Mouse (Mus musculus) embryonic facial prominence, embryonic 11.5 days (tissue): ENCODE results near the gene Msi2. TPM values are rescaled to one million over a fixed set of nuclear protein-coding genes. Genes with fewer than 3 reads are reported as not detected.

Source experiments
- ATAC-seq: fragments of 200-750 bp; cut with Nextera tagmentation; replicated peaks from 2 replicates; pipeline ENCODE4 v1.8.0; 2017; ENCODE audit warnings: low read depth; ENCODE audit not compliant: insufficient number of reproducible peaks, low FRiP score, low TSS enrichment
- DNase-seq: peaks from one replicate; pipeline ENCODE4 v3.0.0-alpha.2; 2015; ENCODE audit warnings: low spot score
- H3K27ac ChIP-seq: fragments of 300-500 bp; sonication (generic); replicated peaks from 2 replicates; pipeline ENCODE4 v1.5.1; 2014; ENCODE audit warnings: mild to moderate bottlenecking, low read depth, low read length, control low read depth
- H3K27me3 ChIP-seq: fragments of 300-500 bp; sonication (generic); 2 replicates; pipeline ENCODE4 v1.6.1; 2014; ENCODE audit warnings: mild to moderate bottlenecking, low read length, moderate library complexity, mixed read lengths; ENCODE audit not compliant: control insufficient read depth, insufficient read depth
- H3K36me3 ChIP-seq: fragments of 300-500 bp; sonication (generic); replicated peaks from 2 replicates; pipeline ENCODE4 v1.6.1; 2014; ENCODE audit warnings: low read depth, mild to moderate bottlenecking, low read length, moderate library complexity, mixed read lengths; ENCODE audit not compliant: control insufficient read depth, insufficient read depth
- H3K4me1 ChIP-seq: fragments of 300-500 bp; sonication (generic); 2 replicates; pipeline ENCODE4 v1.6.1; 2014; ENCODE audit warnings: low read length, mixed read lengths; ENCODE audit not compliant: control insufficient read depth, insufficient read depth
- H3K4me2 ChIP-seq: fragments of 300-500 bp; sonication (generic); 2 replicates; pipeline ENCODE4 v1.6.1; 2014; ENCODE audit warnings: low read depth, mild to moderate bottlenecking, control low read depth, low read length, moderate library complexity
- H3K4me3 ChIP-seq: fragments of 300-500 bp; sonication (generic); 2 replicates; pipeline ENCODE4 v1.5.1; 2014; ENCODE audit warnings: low read depth, low read length, control low read depth
- H3K9ac ChIP-seq: fragments of 300-500 bp; sonication (generic); replicated peaks from 2 replicates; pipeline ENCODE4 v1.6.1; 2014; ENCODE audit warnings: mild to moderate bottlenecking, control low read depth, low read length
- H3K9me3 ChIP-seq: fragments of 300-500 bp; sonication (generic); replicated peaks from 2 replicates; pipeline ENCODE4 v1.6.1; 2016; ENCODE audit warnings: mild to moderate bottlenecking, low read length, inconsistent platforms, mixed read lengths; ENCODE audit not compliant: control insufficient read depth
- WGBS: fragments of 180-500 bp; shearing (Covaris S2); extraction: QIAGEN DNeasy Blood & Tissue Kit; methylation state at CpG from one replicate; pipeline ENCODE4 v1.1.7; 2014; 5-methylcytosine and 5-hydroxymethylcytosine counted together
- polyA plus RNA-seq: library from polyadenylated mRNA; unstranded; fragments of >200 nt; fragmentation: Nextera tagmentation; extraction: Ambion mirVana; gene quantifications from 2 replicates; pipeline ENCODE4 v1.2.1, GENCODE M21; 2014

The Msi2 gene
- polyA plus RNA-seq, 1 experiment from 2014 or later, result 13.4 TPM

- DNase-seq, result no peak
- Histone ChIP-seq H3K9me3 (no peaks in the 10 kb centered on the region), H3K4me2 (no peak overlapping the region), H3K27ac (no peak overlapping the region), H3K9ac (no peak overlapping the region), H3K4me3 (no peak overlapping the region), H3K4me1 (peaks cover 2% of the 10 kb centered on the region), H3K27me3 (no peaks in the 10 kb centered on the region), H3K36me3 (no peaks in the 10 kb centered on the region)
- WGBS, result 64% methylated on average over 4 of the region's 4 CpGs
- ATAC-seq, result no peak
These were observed 243.3 kb downstream of the Msi2 start for GRCm38 (mm10) chr11:88474889-88475440.

- DNase-seq, result no peak
- H3K36me3 ChIP-seq, result no peaks in the 10 kb centered on the region
These were observed 245.6 kb downstream of the Msi2 start for GRCm38 (mm10) chr11:88472731-88473130.

GRCm38 (mm10) chr11:88471981-88472647, 246.2 kb downstream of the Msi2 start:
- no peak overlapping the region for H3K27ac ChIP-seq

More at GRCm38 (mm10) chr11:88472731-88473130, 245.6 kb downstream of the Msi2 start:
- WGBS, result 48% methylated on average over 8 of the region's 8 CpGs
- Histone ChIP-seq H3K9me3 (no peaks in the 10 kb centered on the region), H3K27ac (no peak overlapping the region), H3K27me3 (no peaks in the 10 kb centered on the region), H3K9ac (no peak overlapping the region), H3K4me1 (peaks cover 2% of the 10 kb centered on the region), H3K4me3 (no peak overlapping the region), H3K4me2 (no peak overlapping the region)
- ATAC-seq, result no peak

GRCm38 (mm10) chr11:88470599-88470998, 247.7 kb downstream of the Msi2 start:
- no peak for ATAC-seq
- H3K9ac ChIP-seq, result no peak overlapping the region
- H3K9me3 ChIP-seq, result no peaks in the 10 kb centered on the region
- H3K4me1 ChIP-seq, result peaks cover 2% of the 10 kb centered on the region
- DNase-seq, result no peak
- H3K27ac ChIP-seq, result no peak overlapping the region
- no peaks in the 10 kb centered on the region for H3K36me3 ChIP-seq
- H3K4me3 ChIP-seq, result no peak overlapping the region
- no peak overlapping the region for H3K4me2 ChIP-seq
- H3K27me3 ChIP-seq, result no peaks in the 10 kb centered on the region

More at GRCm38 (mm10) chr11:88471981-88472647, 246.2 kb downstream of the Msi2 start:
- ATAC-seq, result peak; percentile 70
- H3K4me1 ChIP-seq, result peaks cover 2% of the 10 kb centered on the region
- no peak overlapping the region for H3K9ac ChIP-seq
- WGBS, result 32% methylated on average over 12 of the region's 12 CpGs
- DNase-seq, result peak; percentile 41
- no peak overlapping the region for H3K4me2 ChIP-seq
- no peaks in the 10 kb centered on the region for H3K36me3 ChIP-seq
- H3K4me3 ChIP-seq, result no peak overlapping the region
- no peaks in the 10 kb centered on the region for H3K9me3 ChIP-seq
- no peaks in the 10 kb centered on the region for H3K27me3 ChIP-seq

GRCm38 (mm10) chr11:88468996-88469395, 249.3 kb downstream of the Msi2 start:
- Histone ChIP-seq H3K27ac (no peak overlapping the region), H3K4me1 (peaks cover 2% of the 10 kb centered on the region), H3K4me3 (no peak overlapping the region), H3K9ac (no peak overlapping the region), H3K36me3 (no peaks in the 10 kb centered on the region), H3K4me2 (no peak overlapping the region), H3K9me3 (no peaks in the 10 kb centered on the region), H3K27me3 (no peaks in the 10 kb centered on the region)
- ATAC-seq (no peak), DNase-seq (no peak)

- H3K9me3 ChIP-seq, result no peaks in the 10 kb centered on the region
- ATAC-seq, result no peak
- 76% methylated on average over 18 of the region's 18 CpGs for WGBS
- no peak overlapping the region for H3K4me2 ChIP-seq
- no peak overlapping the region for H3K27ac ChIP-seq
- no peaks in the 10 kb centered on the region for H3K4me1 ChIP-seq
- no peak overlapping the region for H3K9ac ChIP-seq
- H3K27me3 ChIP-seq, result no peaks in the 10 kb centered on the region
- H3K36me3 ChIP-seq, result no peaks in the 10 kb centered on the region
- no peak for DNase-seq
- H3K4me3 ChIP-seq, result no peak overlapping the region
These were observed 250.6 kb downstream of the Msi2 start for GRCm38 (mm10) chr11:88467498-88468245.

- Histone ChIP-seq H3K4me1 (peaks cover 3% of the 10 kb centered on the region), H3K36me3 (no peaks in the 10 kb centered on the region), H3K4me3 (no peak overlapping the region), H3K27me3 (no peaks in the 10 kb centered on the region), H3K9me3 (no peaks in the 10 kb centered on the region), H3K4me2 (no peak overlapping the region), H3K9ac (no peak overlapping the region), H3K27ac (no peak overlapping the region)
- WGBS, result 83% methylated on average over 6 of the region's 6 CpGs
- DNase-seq, result no peak
- ATAC-seq, result no peak
These were observed 254.4 kb downstream of the Msi2 start for GRCm38 (mm10) chr11:88463951-88464350.

- no peaks in the 10 kb centered on the region for H3K27me3 ChIP-seq
- peaks cover 3% of the 10 kb centered on the region for H3K4me1 ChIP-seq
- 86% methylated on average over 8 of the region's 8 CpGs for WGBS
- H3K27ac ChIP-seq, result no peak overlapping the region
- DNase-seq (no peak), ATAC-seq (no peak)
- H3K36me3 ChIP-seq, result no peaks in the 10 kb centered on the region
- no peak overlapping the region for H3K4me2 ChIP-seq
- no peak overlapping the region for H3K4me3 ChIP-seq
- no peaks in the 10 kb centered on the region for H3K9me3 ChIP-seq
- no peak overlapping the region for H3K9ac ChIP-seq
These were observed 255.5 kb downstream of the Msi2 start for GRCm38 (mm10) chr11:88462789-88463188.
